Mouse (Mus musculus) ES-E14 (cell line): ENCODE measurements at regions not wholly inside any gene's neighbourhood (a gene's known extent, or its start where the extent isn't known, plus 50 kb on each side); places are given as distances from the start of the nearest gene placed in this dataset.

Experiments used
- DNase-seq: peaks from one replicate; pipeline ENCODE4 v3.0.0-alpha.2; 2013; ENCODE audit warnings: low read depth, low spot score
- H3K27ac ChIP-seq: 2 replicates; pipeline ENCODE4 v1.5.1; 2012; ENCODE audit warnings: low read depth, mild to moderate bottlenecking, low read length, moderate library complexity, mixed read lengths; ENCODE audit not compliant: poor library complexity, insufficient read depth, severe bottlenecking
- H3K36me3 ChIP-seq: 2 replicates; pipeline ENCODE4 v1.6.1; 2012; ENCODE audit warnings: mild to moderate bottlenecking, low read length, moderate library complexity, mixed read lengths; ENCODE audit not compliant: control insufficient read depth, poor library complexity, insufficient read depth, severe bottlenecking
- H3K4me1 ChIP-seq, 2 experiments: fragments of 150-350 bp in 1 of 2; sonication (generic) in 1 of 2; 2 replicates each; pipeline ENCODE4 v1.6.1; 2012; ENCODE audit warnings: low read length in 2 of 2, mild to moderate bottlenecking in 1 of 2, mixed read lengths in 1 of 2; ENCODE audit not compliant: control insufficient read depth in 2 of 2, insufficient read depth in 2 of 2, poor library complexity in 1 of 2
- H3K4me3 ChIP-seq, 2 experiments: fragments of 150-350 bp in 1 of 2; sonication (generic) in 1 of 2; 2 replicates each; pipeline ENCODE4 v1.5.1; 2012; ENCODE audit warnings: low read length in 2 of 2, low read depth in 1 of 2, mild to moderate bottlenecking in 1 of 2, mixed read lengths in 1 of 2; ENCODE audit not compliant: insufficient read depth in 1 of 2, poor library complexity in 1 of 2, severe bottlenecking in 1 of 2
- H3K9ac ChIP-seq: 2 replicates; pipeline ENCODE4 v1.6.1; 2012; ENCODE audit warnings: low read depth, mild to moderate bottlenecking, low read length, mixed read lengths; ENCODE audit not compliant: poor library complexity, insufficient read depth, severe bottlenecking
- H3K9me3 ChIP-seq: fragments of 150-350 bp; sonication (generic); 2 replicates; pipeline ENCODE4 v1.6.1; 2012; ENCODE audit warnings: low read depth, mild to moderate bottlenecking, low read length; ENCODE audit not compliant: control insufficient read depth, insufficient read depth
- CHD2 ChIP-seq: IDR thresholded peaks from 2 replicates; pipeline ENCODE4 v1.6.1; 2014; ENCODE audit warnings: mild to moderate bottlenecking, low read depth, low read length, inconsistent platforms
- HCFC1 ChIP-seq: IDR thresholded peaks from 2 replicates; pipeline ENCODE4 v1.6.1; 2012; ENCODE audit warnings: low read length, inconsistent platforms, borderline replicate concordance; ENCODE audit not compliant: insufficient read depth
- MAFK ChIP-seq: IDR thresholded peaks from 2 replicates; pipeline ENCODE4 v1.6.1; 2014; ENCODE audit warnings: mild to moderate bottlenecking, low read depth, low read length, inconsistent platforms; ENCODE audit not compliant: insufficient read depth
- ZC3H11A ChIP-seq: IDR thresholded peaks from 2 replicates; pipeline ENCODE4 v1.6.1; 2012; ENCODE audit warnings: low read depth, mild to moderate bottlenecking, inconsistent platforms, low read length, borderline replicate concordance
- ZNF384 ChIP-seq: IDR thresholded peaks from 2 replicates; pipeline ENCODE4 v1.6.1; 2012; ENCODE audit warnings: low read depth, low read length, inconsistent platforms
- in situ Hi-C, 2 experiments: fragments of 600-800 bp; cut with MboI; formaldehyde crosslinking; loops; one replicate each; pipeline ENCODE4 v1.15.1; 2025; ENCODE audit warnings: low sequenced_read_pairs in 2 of 2, inconsistent platforms in 1 of 2; ENCODE audit not compliant: unreplicated experiment in 2 of 2

- H3K4me3 ChIP-seq = no peak overlapping the region
- in situ Hi-C loops = no loop called here
- no peaks in the 10 kb centered on the region for H3K9me3 ChIP-seq
- H3K4me1 ChIP-seq = no peaks in the 10 kb centered on the region
- no peaks in the 10 kb centered on the region for H3K36me3 ChIP-seq
- TF ChIP-seq ZC3H11A (no peak), ZNF384 (no peak), MAFK (no peak), CHD2 (no peak), HCFC1 (no peak)
- no peak for DNase-seq
- no peak overlapping the region for H3K9ac ChIP-seq
- H3K27ac ChIP-seq = no peak overlapping the region
Measured at GRCm38 (mm10) chr16:29829457-29829856, 234.7 kb upstream of the Hes1 start.

- H3K9me3 ChIP-seq = no peaks in the 10 kb centered on the region
- no peak overlapping the region for H3K27ac ChIP-seq
- in situ Hi-C loops = no loop called here
- no peaks in the 10 kb centered on the region for H3K36me3 ChIP-seq
- no peak for DNase-seq
- H3K9ac ChIP-seq = no peak overlapping the region
- TF ChIP-seq HCFC1 (no peak), CHD2 (no peak), ZC3H11A (no peak), MAFK (no peak), ZNF384 (no peak)
- no peak overlapping the region for H3K4me3 ChIP-seq
- no peaks in the 10 kb centered on the region for H3K4me1 ChIP-seq
Measured at GRCm38 (mm10) chr16:29830101-29830500, 234.1 kb upstream of the Hes1 start.

GRCm38 (mm10) chr16:29833298-29833697, 230.9 kb upstream of the Hes1 start:
- no peaks in the 10 kb centered on the region for H3K9me3 ChIP-seq
- TF ChIP-seq ZC3H11A = no peak
- TF ChIP-seq HCFC1 = no peak
- TF ChIP-seq MAFK = no peak
- TF ChIP-seq CHD2 = no peak
- no peak for TF ChIP-seq ZNF384
- in situ Hi-C loops = no loop called here
- H3K36me3 ChIP-seq = no peaks in the 10 kb centered on the region
- no peaks in the 10 kb centered on the region for H3K4me1 ChIP-seq
- H3K4me3 ChIP-seq = no peak overlapping the region
- DNase-seq = no peak
- H3K27ac ChIP-seq = no peak overlapping the region
- H3K9ac ChIP-seq = no peak overlapping the region

- Histone ChIP-seq H3K4me1 (0 out of 4 replicates have a peak, but pooled peaks cover 0 to 2% of the 10 kb centered on the region in 2 experiments), H3K4me3 (no peak overlapping the region), H3K27ac (no peak overlapping the region), H3K36me3 (no peaks in the 10 kb centered on the region), H3K9ac (no peak overlapping the region), H3K9me3 (no peaks in the 10 kb centered on the region)
- DNase-seq = no peak
- no peak for TF ChIP-seq HCFC1
- TF ChIP-seq CHD2 = no peak
- TF ChIP-seq MAFK = no peak
- no peak for TF ChIP-seq ZC3H11A
- no peak for TF ChIP-seq ZNF384
- in situ Hi-C loops = no loop called here
Measured at GRCm38 (mm10) chr16:29833875-29834274, 230.3 kb upstream of the Hes1 start.

GRCm38 (mm10) chr16:29834669-29835068, 229.5 kb upstream of the Hes1 start:
- Histone ChIP-seq H3K9me3 (no peaks in the 10 kb centered on the region), H3K4me3 (no peak overlapping the region), H3K4me1 (0 out of 4 replicates have a peak, but pooled peaks cover 0 to 3% of the 10 kb centered on the region in 2 experiments), H3K36me3 (no peaks in the 10 kb centered on the region), H3K27ac (no peak overlapping the region), H3K9ac (no peak overlapping the region)
- in situ Hi-C loops = no loop called here
- DNase-seq = no peak
- TF ChIP-seq CHD2 (no peak), ZNF384 (no peak), ZC3H11A (no peak), MAFK (no peak), HCFC1 (no peak)
